Mouse (Mus musculus) adrenal gland, adult 2 months (tissue): Measurements from ENCODE around the gene Rnase10. TPM values are rescaled to one million over a fixed set of nuclear protein-coding genes. Genes with fewer than 3 reads are reported as not detected.
A peak's percentile ranks its signal among the peaks of the same experiment; 100 is the strongest.
"Not testable (repeated sequence)": the region's sequence is repeated elsewhere in the genome, so short reads cannot be mapped to it uniquely, and the experiment has no call there.

Source experiments
- DNase-seq: peaks from one replicate; pipeline ENCODE4 v3.0.0; 2021
- polyA plus RNA-seq: library from polyadenylated mRNA; depleted of rRNA; stranded (reverse); fragments of >200 nt; gene quantifications from 2 replicates; pipeline ENCODE4 v1.2.3, GENCODE M21; 2012
- total RNA-seq, 2 experiments: library from RNA; stranded (reverse); gene quantifications; 2 replicates each; pipeline ENCODE4 v1.2.3; 2021

Gene Rnase10
- total and polyA plus RNA-seq, 3 experiments = 0.24 to 0.26 TPM; not detected in 1

GRCm38 (mm10) chr14:51009572-51009971 is 2.0 kb downstream of the Rnase10 start:
- peak; percentile 60 for DNase-seq

- DNase-seq = not testable (repeated sequence)
Measured at GRCm38 (mm10) chr14:51014724-51015123, 7.2 kb downstream of the Rnase10 start.

GRCm38 (mm10) chr14:51015780-51016179 is 8.2 kb downstream of the Rnase10 start:
- DNase-seq = no peak

GRCm38 (mm10) chr14:51017256-51017655 is 9.7 kb downstream of the Rnase10 start:
- peak; percentile 28 for DNase-seq

GRCm38 (mm10) chr14:51023457-51023856 is 15.9 kb downstream of the Rnase10 start:
- no peak for DNase-seq

- DNase-seq = no peak
Measured at GRCm38 (mm10) chr14:51024820-51025219, 17.3 kb downstream of the Rnase10 start.

GRCm38 (mm10) chr14:51026391-51027133 is 19.0 kb downstream of the Rnase10 start:
- peak; percentile 61 for DNase-seq

GRCm38 (mm10) chr14:51027387-51028155 is 20.0 kb downstream of the Rnase10 start:
- no peak for DNase-seq

- no peak for DNase-seq
Measured at GRCm38 (mm10) chr14:51035206-51035605, 27.7 kb downstream of the Rnase10 start.

- no peak for DNase-seq
Measured at GRCm38 (mm10) chr14:51036214-51036613, 28.7 kb downstream of the Rnase10 start.

GRCm38 (mm10) chr14:51041769-51042168 is 34.2 kb downstream of the Rnase10 start, which contains the start of gene Rnase9:
Gene Rnase9 (minus strand): TSS chr14:51041869.
- no peak for DNase-seq

GRCm38 (mm10) chr14:51047846-51048245 is 40.3 kb downstream of the Rnase10 start:
- no peak for DNase-seq

- DNase-seq = no peak
Measured at GRCm38 (mm10) chr14:51050063-51050462, 42.5 kb downstream of the Rnase10 start, which contains the start of gene Rnase11. Gene Rnase11 (minus strand): TSS chr14:51050163.

GRCm38 (mm10) chr14:51051941-51052340 is 44.4 kb downstream of the Rnase10 start:
- DNase-seq = no peak

GRCm38 (mm10) chr14:51053176-51053575 is 45.6 kb downstream of the Rnase10 start:
- no peak for DNase-seq

GRCm38 (mm10) chr14:51054243-51055237 is 47.0 kb downstream of the Rnase10 start:
- DNase-seq = no peak

GRCm38 (mm10) chr14:51057401-51057831 is 49.9 kb downstream of the Rnase10 start, which contains the start of gene Rnase12:
Gene Rnase12 (minus strand): TSS chr14:51057661.
- no peak for DNase-seq
